Mouse (Mus musculus) lung, adult 18-20 months (tissue): ENCODE results near the gene Esrra.
A peak's percentile ranks its signal among the peaks of the same experiment; 100 is the strongest.

Experiments
- DNase-seq, 2 experiments: peaks; one replicate each; pipeline ENCODE4 v3.0.0; 2022; ENCODE audit warnings: mixed read lengths in 2 of 2

Esrra gene

GRCm38 (mm10) chr19:6940396-6941351, 19.1 kb upstream of the Esrra start:
- DNase-seq: no peak

DNA sequence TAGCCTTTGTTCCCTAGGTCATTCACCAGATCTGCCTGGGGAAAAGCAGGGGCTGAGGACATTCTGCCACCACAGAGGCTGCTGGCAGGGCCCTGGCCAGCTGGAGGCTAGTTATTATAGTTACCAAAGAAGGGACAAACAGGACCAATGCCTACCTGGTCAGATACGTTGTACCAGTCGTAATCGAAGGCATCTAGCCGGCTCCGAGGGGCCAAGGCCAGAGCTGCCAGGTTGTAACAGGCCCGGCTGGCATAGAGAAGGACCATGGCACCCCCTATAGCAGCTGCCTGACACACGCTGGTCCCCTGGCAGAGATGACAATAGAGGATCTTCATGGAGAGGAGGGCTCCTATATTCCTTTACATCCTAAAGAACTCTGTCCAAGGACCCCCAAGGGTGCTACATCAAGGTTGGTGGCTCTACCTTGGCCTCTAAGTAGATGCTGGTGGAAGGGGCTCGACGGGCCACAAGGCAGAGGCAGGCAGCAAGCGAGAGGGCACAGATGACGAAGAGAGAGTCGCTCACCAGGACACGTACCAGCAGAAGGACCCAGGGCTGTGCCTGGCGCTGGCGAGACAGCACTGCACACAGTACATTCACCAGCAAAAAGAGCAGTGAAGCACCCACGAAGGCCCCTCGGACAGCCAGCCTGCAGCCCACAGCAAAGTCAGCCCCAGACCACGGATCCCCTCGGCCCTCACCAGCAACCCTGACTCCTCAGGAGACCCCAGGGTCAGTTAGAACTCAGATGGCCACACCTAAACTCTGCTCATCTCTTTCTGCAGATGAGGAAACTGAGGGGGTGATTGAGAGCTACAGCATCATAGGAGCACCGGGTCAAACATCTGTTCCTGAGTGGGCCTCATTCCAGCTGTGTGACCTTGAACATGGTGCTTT, 17.7 kb upstream of the Esrra start:
- no peak for DNase-seq

DNA sequence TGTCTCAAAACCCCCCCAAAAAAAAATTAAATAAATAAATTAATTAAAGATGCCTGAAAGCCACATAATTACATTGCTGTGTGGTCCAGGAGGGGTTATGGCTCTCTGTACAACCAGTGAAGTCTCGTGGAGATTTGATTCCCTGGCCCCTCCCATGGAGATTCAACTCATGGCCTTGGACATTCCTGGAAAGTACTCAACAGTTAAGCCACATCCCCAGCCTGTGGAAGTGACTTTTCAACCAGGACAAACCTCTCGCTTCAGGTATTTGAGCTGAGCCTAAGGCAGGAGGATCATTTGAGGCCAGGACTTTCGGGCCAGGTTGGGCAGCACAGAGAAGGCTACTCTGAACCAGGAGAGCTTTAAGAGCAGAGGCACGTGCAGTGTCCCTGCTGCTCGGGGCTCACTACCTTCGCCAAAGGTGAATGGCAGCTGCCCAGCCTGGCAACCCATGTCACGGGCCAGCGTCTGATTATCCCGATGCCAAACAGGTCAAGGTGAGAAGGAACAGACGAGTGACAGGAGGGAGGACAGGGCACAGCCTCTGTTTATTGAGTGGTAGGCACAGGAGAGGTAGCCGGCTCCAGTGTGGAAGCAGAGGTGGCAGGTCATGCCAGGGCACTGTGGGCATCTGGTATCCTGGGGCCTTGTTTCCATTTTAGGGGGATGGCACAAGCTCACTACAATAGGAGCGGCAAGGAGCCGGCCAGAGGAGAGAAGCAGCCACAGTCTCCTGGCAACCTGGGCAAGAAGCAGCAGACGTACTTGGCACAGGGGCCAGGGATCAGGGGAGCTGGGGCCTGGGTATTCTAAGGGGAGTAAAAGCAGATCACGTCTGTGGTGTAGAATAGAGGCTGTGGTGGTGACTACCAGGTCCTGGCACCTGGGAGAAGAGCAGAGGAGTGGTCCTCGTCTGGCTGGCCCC, 16.2 kb upstream of the Esrra start:
- DNase-seq: no peak

GRCm38 (mm10) chr19:6936299-6936698, 14.7 kb upstream of the Esrra start:
- DNase-seq: no peak

- no peak for DNase-seq
These were observed 12.8 kb upstream of the Esrra start, which contains the start of gene Kcnk4 for GRCm38 (mm10) chr19:6934195-6934977. TSS of gene Kcnk4 (minus strand) at chr19:6934515.

DNA sequence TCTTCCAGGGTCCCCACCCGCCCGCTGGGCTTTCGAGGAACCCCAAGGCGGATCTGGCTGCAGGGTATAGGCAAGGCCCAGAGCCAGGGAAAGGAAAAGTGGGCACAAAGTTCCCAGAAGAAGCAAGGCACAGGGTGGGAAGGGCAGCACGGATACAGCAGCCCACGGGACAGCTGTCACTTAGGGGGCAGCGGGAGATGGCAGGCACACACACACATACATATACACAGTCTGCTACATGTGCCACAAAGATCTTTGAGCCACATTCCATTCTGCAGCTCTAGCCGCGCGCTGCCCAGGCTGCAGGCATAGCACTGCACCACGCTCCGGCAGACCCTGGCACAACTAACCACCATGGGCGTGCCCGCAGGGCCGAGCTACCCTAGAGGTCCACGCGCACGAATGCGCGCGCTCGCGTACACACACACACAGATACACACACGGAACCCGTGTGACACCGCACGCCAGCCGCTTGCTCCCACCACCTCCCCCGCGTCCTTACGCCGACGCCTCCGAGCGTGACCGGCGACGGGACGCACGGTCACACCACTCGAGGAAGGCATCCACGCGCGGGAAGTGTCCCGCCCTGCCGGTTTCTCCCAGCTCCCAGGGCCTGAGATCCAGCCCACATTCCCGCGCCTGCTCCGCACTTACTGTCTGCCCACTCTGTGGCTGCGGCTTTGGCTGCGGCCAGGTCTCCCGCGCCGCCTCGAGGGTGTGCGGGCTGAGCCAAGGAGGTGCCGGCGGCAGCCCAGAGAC, 12.0 kb upstream of the Esrra start:
- DNase-seq: no peak

DNA sequence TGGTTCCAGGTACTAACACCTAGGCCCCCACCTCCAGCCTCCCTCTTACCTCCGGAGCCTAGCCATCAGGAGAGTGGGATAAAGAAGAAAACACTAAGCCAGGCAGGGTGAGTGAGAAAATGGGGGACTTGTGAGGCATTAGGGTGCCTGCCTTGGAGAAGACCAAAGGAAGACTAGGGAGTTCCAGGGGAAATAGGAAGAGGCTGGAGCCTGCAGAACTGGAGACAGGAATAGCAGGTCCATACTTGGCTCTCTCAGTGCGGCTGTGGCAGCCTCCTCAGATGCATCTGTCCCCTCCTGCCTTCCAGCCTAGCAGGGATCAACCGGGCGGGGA, 11.5 kb upstream of the Esrra start:
- no peak for DNase-seq

- no peak for DNase-seq
These were observed 10.4 kb upstream of the Esrra start for GRCm38 (mm10) chr19:6932018-6932417.

GRCm38 (mm10) chr19:6931002-6931401, 9.4 kb upstream of the Esrra start:
- DNase-seq: no peak

GRCm38 (mm10) chr19:6928080-6928479, 6.5 kb upstream of the Esrra start:
- no peak for DNase-seq

DNA sequence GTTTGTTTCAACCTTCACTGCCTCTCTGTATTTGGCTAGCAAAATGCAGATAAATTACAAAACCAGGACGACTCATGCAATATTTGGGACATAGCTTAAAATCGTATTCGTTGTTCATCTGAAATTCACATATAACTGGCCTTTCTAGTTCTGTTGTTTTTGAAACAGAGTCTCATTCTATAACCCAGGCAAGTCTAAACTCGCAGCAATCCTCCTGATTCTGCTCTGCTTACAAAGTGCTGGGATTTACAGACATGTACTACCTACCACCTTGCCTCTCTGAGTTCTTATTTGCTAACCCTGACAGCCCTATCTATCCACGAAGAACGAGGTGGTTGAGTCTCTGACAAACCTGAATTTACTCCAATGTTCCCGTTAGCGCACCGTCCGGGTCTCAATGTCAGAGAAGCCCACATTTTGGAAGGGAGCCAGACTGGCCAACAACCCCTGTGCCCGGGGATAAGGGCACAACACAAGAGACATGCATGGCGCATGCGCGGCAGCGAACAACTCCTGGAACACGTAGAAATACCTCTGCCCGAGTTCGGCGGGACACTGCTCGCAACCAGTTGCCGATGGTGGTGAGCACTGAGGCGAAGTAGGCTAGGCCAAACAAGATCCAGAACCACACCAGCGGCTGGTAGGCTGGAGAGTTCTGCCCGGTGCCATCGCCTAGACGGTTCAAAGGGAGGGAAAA, 5.1 kb upstream of the Esrra start:
- DNase-seq: peak in 1 of 2 experiments; percentile 24

DNA sequence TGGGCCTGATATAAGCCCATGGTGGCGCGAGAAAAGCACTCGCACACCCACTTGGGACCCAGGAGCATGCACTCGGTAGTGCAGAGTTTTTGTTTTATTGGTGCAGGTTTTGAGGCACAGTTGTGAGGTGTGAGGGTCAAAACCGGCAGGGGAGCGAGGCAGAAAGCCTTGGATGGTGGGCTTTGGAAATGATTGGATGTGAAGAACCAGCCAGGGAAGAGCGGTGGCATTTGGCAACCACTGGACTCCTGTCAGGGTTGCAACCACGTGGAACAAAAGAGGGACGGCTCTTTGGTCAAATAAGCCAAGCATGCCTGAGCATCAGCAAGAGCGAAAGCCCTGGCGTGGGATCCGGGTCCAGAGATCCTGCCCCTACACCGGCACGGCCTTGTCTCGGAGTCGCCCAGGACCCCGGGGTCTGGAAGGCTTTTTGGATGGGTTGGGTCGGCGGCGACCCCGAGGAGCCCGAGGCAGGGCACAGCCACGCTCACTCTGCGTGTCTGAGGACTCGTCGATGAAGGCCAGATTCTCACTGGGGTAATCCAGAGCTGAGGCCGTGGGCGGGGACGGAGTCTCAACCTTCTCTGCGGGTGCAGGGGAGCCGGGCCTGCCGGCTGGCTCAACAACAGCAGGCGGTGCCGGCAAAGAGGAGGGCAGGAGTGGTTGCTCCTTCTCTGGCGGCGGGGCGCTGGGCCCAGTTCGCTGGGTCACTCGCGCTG, 4.2 kb upstream of the Esrra start:
- DNase-seq: no peak

DNA sequence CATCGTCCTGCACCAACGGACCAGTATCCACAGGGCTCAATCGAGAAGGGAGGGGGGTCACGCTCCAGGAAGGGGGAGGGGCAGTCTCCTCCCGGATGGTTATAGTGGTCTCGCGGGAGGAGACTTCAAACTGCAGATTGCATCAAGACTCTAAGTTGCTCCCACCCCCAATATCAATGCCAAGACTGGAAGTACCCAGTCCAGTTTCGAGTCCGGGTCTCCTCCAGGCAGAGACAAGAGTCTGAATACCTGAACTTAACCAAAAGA, 3.6 kb upstream of the Esrra start, which contains the start of gene Catsperz:
TSS of gene Catsperz (minus strand) at position 74 of the 267 bp plus-strand sequence.
- DNase-seq: no peak

DNA sequence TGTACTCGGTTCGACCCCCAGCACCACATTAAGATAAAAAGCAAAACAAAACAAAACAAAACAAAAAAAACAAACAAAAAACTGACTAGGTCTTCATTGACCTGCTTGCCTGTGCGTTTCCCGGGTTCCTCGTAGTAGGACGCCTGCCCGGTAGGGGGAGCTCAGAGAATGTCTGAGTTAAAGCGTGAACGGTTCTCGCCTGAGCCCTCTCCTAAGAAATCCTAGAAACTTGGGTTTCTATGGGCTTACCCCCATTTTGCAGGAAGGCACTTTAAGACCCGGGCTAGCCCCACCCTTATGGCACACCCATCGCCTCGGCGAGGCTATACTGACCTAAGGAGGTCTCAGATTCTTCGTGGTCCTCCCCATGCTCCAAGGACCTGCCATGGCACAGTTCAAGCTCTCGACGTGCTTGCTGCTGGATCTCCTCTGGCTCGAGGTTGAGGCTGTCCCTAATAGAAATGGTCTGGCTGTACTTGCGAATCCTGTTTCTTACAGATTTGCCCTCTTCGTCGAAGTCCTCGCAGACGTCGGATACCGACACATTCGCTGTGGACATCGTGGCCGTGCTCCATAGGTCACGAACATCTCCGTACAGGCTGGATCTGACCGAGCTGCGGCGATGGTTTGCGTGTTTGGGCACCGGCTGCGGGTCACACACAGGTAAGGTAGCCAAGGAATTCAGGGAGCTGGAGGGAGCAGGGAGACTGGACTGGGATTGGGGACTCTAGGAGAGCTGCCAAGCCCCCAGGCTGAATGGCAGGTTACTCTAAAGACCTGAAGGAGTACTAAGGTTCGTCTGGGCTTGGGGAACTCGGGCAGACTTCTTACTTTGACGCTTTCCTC, 3.1 kb upstream of the Esrra start:
- DNase-seq: peak; percentile 81 to 87

DNA sequence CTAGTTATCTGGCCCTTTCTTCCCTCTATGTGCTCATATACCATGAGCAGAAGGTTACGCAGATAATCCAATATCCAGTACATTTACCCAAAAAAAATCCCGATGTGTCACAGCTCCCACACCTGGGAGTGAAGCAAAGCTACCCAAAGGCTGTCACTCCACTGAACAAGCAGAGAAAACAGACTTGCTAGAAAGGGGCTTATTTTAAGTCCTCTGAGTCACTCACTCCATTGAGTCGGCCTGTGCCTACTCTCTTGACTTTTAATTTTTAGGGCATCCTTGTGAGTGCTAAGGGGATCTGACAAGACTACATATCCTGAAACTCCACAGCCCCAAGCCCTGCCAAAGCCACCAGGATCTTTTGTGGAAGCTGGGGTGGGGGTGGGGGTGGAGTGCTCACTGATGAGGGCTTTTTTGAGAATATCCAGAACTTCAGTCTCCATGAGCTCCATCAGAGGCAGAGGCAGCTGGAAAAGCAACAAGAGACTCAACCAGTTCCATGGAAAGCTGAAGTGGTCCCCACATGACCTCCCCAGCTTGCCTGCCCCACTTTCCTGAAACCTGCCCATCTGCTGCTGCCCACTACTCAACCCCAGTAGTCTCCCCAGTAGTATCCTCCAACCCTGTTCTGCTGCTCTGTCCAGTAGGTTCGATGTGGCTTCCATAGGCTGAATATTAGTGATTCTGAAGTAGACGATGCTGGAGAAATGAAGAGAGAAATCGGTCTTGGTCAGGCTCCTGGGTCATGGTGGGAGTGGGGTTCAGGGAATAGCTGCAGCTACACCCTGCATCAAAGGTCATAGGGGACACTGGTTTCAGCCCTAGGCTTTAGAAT, 1.5 kb upstream of the Esrra start:
- no peak for DNase-seq

- peak; percentile 58 to 66 for DNase-seq
These were observed 624 bp downstream of the Esrra start for GRCm38 (mm10) chr19:6920741-6921636.
